Mouse (Mus musculus) retina, postnatal 7 days (tissue): ENCODE results near the gene Rsl1.
"Not testable (repeated sequence)": the region's sequence is repeated elsewhere in the genome, so short reads cannot be mapped to it uniquely, and the experiment has no call there.

Experiments used
- DNase-seq: peaks from one replicate; pipeline ENCODE4 v3.0.0-alpha.2; 2012; ENCODE audit warnings: low read depth, low spot score

Rsl1 gene

GRCm38 (mm10) chr13:67172991-67173722, at the start of gene Rsl1:
Gene Rsl1 (plus strand): TSS chr13:67173182.
- peak; percentile 13 for DNase-seq

- DNase-seq = no peak
These were observed 48.5 kb upstream of the Rsl1 start for GRCm38 (mm10) chr13:67124460-67124859.

- DNase-seq = not testable (repeated sequence)
These were observed 45.5 kb upstream of the Rsl1 start for GRCm38 (mm10) chr13:67127507-67127906.

- peak; percentile 75 for DNase-seq
These were observed 44.8 kb upstream of the Rsl1 start for GRCm38 (mm10) chr13:67128038-67128721.

- DNase-seq = not testable (repeated sequence)
These were observed 6.9 kb upstream of the Rsl1 start for GRCm38 (mm10) chr13:67166122-67166521.

- no peak for DNase-seq
These were observed 707 bp downstream of the Rsl1 start for GRCm38 (mm10) chr13:67173723-67174055.

GRCm38 (mm10) chr13:67194340-67194894, 21.4 kb downstream of the Rsl1 start, which contains the start of gene Zfp455:
Gene Zfp455 (plus strand): TSS chr13:67194506.
- peak; percentile 62 for DNase-seq

- DNase-seq = no peak
These were observed 28.7 kb downstream of the Rsl1 start for GRCm38 (mm10) chr13:67201656-67202055.

- DNase-seq = no peak
These were observed 41.1 kb downstream of the Rsl1 start for GRCm38 (mm10) chr13:67214015-67214607.
